Mouse (Mus musculus) ovary, postnatal 36 days (tissue): ENCODE data around the gene Hnrnpdl.
A peak's percentile ranks its signal among the peaks of the same experiment; 100 is the strongest.

Experiments
- DNase-seq: peaks from one replicate; pipeline ENCODE4 v3.0.0; 2022; ENCODE audit warnings: low spot score, mixed read lengths

Gene Hnrnpdl

DNA sequence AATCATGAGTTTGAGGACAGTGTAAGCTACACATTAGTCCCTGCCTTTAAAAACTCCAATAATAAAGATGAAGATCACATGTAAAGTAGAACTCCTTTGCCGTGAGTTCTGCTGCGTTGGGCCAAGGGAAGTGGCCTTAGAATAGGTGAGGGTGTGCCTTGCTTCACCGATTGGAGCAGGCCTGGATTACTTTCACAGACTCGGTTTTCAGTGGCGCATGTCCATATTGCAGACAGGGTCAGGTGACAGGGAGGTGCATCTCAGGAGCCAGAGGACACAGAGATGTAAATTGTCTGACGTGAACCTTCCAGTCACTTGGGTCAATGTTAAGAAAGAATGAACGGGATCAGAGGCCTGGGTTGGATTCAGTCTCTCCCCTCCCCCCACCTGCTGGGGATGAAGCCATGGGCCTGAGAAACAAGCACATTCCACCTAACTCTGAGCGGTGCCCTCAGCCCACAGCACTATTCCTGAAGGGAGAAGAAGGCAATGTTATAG is 7.7 kb upstream of the Hnrnpdl start:
- DNase-seq = no peak

DNA sequence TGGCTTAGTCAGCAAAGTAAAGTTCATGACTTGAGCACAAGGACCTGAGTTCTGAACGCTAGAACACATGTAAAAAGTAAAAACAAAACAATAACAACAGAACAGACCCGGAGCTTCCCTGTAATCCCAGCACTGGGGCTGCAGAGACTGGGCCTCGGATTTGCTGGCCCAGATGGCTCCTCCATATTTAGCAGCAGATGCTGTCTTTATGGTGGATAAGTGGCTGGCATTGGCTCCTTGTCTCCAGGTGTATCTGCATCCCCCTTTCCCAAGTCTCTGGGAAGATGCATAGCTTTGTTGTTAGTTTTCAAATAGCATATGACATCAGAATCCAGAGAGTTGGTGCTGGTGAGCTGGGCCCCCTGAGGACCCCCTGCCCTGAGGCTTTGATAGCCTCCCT is 6.6 kb upstream of the Hnrnpdl start:
- DNase-seq = no peak

DNA sequence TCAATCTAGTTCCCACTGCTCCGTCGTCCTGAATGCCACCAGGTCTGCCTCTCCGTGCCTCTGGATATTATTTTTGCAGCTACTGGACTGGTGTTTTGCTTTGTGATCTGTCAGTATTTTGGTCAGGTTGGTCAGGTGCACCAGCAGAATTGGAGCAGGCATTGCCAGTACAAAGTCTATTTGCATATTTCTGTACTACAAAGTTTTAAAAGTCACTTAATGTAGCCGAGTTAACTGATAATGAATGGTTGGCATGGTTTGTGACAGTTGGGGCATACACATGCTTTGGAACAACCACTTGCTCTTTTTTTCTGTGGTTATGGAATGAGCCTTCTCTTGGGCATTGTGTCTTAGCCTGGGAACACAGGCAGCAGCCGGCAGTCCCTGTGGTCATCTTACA is 5.2 kb upstream of the Hnrnpdl start:
- DNase-seq = no peak

DNA sequence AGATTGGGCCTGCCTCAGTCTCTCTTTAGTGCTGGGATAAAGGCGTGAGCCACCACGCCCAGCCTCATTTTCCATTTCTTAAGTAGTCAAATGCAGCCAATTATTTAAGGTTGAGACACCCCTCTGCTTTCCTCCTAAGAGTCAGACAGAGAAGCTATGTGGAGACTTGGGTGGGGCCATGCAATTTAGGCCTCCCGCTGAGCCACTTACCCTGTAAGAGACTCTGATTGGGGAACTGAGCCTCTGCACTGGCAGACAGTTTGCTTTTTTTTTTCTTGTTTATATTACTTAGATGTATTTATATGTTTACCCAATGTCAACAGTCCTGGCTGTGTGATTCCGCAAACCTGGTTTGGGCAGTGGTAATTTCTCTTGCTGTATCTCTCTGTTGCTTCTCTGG is 4.6 kb upstream of the Hnrnpdl start:
- no peak for DNase-seq

DNA sequence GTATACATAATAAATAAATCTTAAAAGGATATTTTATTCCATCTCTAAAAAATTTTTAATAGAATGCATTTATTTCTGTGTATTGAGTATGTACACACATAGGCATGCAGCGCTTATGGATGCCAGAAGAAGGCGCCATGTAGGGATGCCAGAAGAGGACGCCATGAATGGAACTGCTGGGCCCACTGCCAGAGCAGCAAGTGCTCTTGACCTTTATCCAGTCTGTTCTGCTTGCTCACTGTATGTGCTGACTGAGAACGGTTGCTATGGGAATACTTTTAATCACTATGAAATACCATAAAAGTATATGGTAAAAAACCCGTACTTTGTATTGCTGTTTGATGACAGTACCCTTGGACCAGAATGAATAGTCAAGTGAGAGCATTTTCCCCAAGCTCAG is 3.9 kb upstream of the Hnrnpdl start:
- peak; percentile 46 for DNase-seq

DNA sequence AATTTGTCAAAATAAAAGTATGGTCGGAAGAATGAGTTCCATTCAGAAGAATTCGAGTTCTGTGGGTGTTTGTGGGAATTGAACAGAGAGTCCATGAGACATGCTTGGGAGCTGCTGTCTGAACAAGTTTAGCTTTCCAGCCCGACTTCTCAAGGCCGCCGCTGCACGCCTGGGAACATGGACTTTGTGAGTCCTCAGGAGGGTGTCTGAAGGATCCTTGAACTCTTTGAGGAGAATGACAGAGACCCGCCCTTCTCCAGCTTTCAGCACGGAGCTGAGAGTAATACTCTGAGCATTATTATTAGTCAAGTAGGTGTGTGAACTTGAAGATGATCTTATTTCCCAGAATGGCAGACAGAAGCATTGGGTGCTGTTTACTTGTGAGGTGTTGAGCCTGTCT is 3.0 kb upstream of the Hnrnpdl start:
- DNase-seq = no peak

DNA sequence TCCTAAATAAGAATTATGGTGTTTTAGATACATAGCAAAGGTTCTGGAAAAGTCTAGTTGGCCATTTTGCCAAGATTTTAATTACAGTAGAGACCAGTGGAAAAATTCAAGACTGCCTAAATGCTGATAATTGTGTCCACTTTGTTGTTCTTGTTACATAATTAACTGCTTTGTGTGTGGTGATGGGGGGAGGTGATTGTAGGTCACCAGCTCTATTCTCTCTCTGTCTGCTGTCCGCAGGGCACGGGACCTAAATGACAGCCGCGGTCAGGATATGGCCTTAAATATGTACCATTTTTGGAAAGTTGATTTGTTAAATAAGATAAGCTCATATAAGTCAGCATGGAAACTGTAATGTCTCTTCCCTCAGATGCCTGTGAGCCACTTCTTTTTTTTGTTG is 1.8 kb upstream of the Hnrnpdl start:
- DNase-seq = no peak

DNA sequence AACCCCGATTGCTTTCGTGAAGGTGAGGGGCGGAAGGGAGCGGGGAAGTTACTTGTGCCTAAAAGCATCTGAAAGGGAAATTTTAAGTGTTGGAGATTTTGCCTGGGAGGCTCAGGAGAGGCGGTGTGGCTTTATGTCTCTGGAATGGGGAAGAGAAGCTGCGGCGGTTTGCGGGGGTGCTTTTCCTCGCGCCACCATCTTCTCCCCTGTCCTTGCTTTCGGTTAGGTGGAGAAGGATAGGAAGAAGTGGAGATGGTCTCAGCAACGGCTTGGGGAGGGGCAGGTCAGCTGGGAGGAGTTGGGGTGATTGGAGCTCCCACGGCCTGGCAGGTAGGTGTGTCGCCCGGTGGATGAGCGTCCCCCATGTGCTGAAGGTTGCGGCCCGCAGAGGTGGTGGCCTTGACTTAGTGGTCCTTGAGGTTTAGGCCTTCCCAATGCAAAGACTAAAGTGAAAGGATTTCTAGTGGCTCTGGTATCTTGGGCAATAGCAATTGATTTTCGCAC is 869 bp upstream of the Hnrnpdl start:
- no peak for DNase-seq

DNA sequence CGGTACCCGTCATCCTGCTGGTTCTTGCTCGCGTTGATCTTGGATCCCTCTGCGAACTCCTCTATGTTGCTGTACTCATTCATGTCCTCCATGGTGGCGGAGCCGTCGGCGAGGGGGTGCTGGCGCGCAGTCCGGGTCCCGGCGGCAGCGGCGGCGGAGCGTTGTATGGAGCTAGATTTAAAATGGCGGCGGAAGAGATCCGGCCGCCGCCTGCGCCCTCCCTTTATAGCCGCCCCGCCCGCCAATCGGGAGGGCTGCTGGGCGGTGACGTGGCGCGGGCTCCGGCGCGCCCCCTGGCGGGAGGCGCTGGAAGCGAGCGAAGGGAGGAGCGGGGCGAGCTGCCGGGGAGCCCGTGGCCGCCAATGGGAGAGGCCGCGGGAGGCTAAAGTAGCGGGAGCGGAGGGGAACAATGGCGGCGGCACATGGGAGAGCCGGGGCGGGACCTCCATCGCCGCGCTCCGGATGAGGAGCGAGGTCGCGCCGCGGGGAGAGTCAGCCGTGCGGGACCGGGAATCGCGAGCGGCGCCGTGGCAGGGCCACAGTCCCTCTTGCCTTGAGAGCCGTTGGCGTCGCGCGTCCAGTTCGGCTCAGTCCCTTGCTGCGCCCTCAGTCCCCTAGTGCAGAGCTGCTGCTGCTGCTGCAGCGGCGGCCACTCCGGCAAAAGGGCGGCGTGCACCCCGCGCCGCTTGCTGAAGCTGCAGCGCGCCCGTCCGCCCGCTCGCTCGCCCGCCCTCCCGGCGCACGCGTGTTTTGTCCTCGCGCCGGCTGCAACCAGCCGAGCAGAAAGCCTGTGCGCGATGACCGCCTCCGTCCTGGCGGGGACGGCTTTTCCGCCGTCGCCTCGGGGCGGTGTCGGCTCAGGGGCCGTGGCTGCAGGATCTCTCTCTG is 506 bp downstream of the Hnrnpdl start:
- DNase-seq = peak; percentile 99

DNA sequence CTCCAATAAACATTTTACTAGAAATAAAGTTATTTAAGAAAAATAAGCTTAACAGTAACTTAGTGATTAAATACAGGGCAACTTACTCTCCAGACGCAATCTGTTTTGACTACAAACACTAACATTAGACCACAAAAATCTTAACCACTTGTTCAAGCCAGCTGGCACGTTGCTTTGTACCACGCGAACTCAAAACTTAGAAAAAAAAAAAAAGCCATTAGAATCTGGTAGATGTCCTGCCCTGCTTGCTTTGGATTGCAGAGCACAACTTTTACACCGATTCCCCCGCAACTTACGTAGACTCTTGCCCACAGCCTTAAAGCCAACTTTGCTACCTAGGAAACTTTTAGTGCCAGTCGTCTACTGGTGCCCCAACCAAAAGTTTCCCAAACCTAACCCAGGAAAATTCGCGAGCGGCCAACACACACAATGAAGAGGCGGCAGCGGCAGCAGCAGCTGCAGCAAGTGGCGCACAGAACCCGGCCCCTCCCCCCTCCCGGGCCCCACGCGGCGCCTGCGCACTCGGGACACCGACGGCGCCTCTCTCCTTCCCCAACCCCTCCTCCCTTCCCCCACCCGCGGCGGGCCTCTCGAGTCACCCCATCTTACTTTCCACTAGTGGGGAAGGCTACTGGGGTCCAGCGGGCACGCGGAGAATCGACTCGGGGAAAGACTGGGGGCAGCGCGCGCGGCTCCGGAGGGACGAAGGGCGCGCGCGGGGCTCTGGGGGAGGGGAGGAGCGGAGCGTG is 1.3 kb downstream of the Hnrnpdl start:
- DNase-seq = peak; percentile 91

DNA sequence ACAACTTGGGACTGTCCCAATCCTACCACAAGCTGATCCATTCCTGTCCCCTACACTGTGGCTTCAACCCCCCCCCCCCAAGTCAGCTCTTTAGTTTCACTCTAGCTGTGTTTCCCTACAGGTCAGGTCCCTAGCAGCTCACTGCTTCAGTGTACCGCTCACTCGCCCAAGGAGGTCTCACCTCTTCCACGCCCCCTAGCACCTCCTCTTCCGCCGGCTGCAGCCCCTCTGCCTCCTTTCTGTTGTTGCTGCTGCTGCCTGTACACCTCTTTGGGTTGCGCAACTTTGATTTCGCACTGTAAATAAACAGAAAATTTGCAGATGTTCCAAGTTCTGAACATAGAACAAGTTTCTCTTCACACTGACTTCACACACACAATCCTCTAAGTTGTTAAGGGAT is 2.8 kb downstream of the Hnrnpdl start:
- no peak for DNase-seq

DNA sequence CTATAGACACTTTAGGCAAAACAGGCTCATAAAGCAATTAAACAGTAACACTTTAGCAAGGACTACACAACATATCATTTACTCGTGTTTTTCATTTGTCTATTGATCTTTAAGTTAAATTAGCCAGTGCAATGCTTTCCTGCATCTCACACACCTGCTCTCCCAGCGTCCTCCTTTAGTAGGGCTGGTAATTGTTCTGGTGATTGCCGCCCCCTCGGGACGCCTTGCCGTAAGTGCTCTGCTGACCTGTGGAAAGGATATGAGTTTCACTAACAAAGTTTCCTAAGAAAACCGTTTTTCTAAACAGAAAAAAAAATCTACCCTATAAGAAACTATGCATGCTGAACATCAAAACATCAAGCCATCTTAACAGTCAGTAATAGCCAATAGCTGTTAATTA is 3.5 kb downstream of the Hnrnpdl start:
- DNase-seq = no peak

DNA sequence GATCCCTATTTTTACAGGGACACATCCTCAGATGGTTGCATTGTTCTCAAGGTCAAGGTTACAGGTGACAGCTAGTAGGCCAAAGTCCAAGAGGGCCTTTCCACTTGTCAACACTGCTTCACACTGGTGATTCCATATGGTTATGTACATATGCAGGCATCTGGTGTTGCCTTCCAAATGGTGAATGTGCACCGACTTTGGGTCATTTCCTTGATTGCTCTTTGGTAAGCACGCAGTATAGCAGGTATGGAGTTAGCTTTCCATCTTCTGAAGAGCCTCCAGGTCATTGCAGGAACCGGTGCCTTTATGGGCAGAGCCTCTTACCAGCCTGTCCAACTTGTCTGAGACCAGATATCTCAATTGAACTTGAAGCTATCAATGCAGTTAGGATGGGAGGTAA is 6.8 kb downstream of the Hnrnpdl start:
- no peak for DNase-seq

DNA sequence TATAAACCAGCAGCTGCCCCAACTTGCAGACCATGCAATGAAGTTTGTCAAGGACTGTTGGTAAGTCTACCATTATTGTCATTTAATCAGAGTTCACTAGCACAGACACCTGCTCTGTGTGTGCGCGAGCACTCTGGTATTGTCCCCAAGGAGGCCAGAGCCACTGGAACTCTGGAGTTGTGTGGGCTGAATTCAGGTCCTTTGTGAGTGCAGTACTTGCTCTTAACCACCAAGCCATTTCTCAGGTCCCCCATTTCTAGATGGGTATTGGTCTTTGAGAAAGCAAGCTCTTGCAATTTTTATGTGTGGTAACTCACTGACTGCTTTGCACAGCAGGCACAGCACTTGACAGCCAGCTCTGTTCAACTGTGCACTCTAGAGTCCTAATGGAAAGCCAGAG is 7.4 kb downstream of the Hnrnpdl start:
- no peak for DNase-seq

DNA sequence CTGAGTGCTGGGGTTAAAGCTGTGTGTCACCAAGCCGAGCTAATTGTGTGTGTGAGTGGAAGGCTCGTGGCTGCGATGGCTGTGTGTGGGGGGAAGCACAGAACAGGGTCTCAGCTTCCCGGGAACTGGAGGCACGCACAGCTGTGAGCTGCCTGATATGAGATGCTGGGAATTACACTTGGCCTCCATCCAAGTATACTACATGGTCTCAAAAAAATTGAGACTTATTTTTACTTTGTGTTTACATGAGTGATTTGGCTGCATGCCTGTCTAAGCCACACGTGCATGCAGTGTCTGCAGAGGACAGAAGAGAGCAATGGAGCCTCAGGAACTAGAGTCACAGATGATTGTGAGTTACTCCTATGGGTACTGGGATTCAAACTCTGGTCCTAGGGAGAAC is 9.4 kb downstream of the Hnrnpdl start:
- no peak for DNase-seq

DNA sequence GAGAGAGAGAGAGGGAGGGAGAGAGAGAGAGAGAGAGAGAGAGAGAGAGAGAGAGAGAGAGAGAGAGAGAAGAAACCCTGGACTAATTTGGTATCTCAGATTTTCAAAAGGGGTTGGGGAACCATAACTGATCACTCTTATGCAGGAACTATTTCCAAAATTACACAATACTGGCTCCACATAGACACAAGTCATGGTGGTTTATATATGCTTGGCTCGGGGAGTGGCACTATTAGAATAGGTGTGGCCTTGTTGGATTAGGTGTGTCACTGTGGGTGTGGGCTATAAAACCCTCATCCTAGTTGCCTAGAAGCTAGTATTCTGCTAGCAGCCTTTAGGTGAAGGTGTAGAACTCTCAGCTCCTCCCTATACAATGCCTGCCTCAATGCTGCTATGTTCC is 14.6 kb downstream of the Hnrnpdl start:
- DNase-seq = no peak

DNA sequence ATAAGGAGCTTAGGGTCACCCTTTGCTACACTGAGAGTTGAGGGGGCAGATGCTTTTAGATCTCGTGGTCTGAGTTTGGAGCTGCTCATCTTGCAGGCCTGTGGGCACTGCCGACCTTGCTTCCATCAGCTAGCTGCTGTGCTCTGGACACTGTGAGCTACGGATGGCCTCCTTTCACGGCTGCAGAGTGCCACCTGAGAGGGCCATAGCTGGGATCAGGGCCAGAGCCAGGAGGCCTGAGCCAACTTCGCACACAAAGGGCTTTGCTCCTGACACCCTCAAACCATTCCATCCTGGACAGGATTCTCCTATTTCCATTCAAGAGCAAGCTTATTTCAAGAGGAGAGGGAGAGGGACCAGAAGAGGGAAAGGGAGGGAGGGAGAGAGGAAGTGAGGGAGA is 15.1 kb downstream of the Hnrnpdl start:
- no peak for DNase-seq

DNA sequence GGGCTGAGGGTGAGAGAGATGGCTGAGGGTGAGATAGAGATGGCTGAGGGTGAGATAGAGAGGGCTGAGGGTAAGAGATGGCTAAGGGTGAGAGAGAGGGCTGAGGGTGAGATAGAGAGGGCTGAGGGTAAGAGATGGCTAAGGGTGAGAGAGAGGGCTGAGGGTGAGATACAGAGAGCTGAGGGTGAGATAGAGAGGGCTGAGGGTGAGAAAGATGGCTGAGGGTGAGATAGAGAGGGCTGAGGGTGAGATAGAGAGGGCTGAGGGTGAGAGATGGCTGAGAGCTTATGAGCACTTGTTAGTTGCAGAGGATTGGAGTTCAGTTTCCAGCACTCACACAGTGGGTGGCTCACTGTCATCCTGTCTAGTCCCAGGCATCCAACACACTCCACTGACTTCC is 19.4 kb downstream of the Hnrnpdl start:
- no peak for DNase-seq

DNA sequence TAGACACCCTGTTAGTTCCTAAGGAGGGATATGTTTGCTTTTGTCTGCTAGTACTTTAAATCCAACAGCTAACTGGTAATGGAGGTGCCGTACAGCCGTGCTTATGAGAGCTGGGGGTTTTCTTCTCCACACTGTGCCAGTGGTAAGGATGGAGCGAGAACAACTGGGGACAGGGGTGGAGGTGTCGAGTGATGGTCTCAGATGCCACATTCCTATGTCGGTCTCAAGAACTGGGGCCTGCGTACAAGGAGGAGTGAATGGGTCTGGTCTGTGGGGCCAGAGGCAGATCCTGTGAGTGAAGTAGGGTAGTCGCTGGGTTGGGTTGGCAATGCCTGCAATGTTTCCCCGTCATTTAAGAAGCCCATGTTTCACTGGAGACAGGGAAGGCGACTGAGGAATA is 26.9 kb downstream of the Hnrnpdl start:
- DNase-seq = no peak

DNA sequence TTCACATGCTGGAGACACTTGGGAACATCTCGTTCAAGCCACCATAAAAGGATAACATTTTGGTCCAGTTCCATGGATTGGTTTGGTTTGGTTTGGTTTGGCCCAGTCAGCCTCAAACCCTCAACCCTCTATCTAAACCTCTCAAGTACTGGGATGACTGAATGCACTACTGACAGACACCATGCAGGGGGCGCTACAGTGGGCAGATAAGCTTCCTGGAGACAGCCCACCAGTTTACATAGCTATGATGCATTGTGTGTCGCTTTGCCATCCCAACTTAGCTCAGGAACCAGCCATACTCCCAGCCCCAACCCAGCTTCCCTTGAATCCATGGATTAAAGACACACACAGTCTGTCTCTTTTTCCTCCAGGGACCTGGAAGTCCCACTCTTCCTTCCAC is 31.0 kb downstream of the Hnrnpdl start:
- DNase-seq = no peak

DNA sequence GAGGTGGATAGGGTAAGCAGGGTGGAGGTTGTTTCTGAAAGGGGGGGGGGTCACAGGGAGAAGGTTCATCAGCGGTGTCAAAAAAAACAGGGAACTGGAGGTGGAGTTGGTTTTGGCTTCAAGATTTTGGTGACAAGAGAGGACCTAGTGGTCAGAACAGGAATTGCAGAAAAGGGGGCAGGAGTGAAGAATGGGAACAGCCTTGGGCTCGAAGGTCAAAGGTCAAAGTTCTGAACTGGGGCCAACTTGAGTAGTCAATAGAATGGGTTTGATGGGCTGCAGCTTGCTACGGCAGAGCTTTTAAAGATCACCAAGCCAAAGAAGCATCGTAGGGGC is 32.5 kb downstream of the Hnrnpdl start:
- no peak for DNase-seq

DNA sequence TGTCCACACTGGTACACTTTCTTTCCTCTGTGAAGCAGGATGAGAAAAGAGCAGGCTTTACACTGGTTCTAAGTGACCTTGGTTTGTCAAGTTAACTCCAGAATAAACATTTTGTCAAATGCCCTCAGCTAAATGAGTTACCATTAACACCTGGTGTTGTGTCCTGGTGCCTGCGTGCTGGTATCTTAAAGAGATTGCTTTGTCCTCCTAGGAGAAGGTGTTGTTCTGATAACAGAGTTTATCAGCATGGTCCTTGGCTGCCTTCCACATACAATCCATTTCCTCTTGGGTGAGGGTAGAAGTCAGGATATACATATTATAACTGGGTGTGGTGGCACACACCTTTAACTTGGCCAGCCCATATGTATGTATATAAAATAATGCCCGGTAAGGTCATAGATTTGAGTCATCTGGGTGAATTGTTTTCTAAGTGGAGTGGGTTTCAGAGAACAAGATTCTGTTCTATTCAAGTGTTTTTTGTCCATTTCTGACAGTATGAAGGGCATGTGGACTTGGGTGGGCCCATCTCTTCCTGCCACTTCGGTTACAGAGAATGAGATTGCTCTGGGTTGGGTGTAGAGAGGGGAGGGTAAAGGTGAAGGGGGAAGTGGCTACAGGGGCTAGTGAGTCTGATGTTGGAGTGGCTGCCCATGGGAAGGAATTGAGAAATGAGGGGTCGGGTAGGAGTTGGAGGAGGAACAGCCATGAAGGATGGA is 33.0 kb downstream of the Hnrnpdl start:
- no peak for DNase-seq

DNA sequence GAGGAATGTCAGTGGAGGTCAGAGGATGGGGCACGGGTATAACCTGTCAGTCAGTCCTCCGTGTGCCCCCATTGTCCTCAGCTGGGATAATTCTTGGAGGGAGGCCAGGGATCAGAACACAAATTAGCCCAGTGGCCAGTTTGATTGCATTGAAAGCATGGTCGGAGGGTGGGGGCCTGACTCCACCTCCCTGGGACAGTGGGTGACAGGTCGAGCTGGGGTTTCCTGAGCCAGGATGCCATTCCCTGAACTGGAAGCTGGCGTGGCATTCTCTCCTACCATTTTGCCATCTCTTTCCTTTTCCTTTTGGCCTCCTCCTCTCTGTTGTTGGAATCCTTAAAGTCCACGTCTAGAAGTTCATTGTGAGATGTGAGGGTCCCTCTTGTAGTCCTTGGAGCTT is 33.6 kb downstream of the Hnrnpdl start:
- DNase-seq = no peak
